Comparison of ENCODE assay signal across 27 mouse cellular contexts in the genomic region with DNA sequence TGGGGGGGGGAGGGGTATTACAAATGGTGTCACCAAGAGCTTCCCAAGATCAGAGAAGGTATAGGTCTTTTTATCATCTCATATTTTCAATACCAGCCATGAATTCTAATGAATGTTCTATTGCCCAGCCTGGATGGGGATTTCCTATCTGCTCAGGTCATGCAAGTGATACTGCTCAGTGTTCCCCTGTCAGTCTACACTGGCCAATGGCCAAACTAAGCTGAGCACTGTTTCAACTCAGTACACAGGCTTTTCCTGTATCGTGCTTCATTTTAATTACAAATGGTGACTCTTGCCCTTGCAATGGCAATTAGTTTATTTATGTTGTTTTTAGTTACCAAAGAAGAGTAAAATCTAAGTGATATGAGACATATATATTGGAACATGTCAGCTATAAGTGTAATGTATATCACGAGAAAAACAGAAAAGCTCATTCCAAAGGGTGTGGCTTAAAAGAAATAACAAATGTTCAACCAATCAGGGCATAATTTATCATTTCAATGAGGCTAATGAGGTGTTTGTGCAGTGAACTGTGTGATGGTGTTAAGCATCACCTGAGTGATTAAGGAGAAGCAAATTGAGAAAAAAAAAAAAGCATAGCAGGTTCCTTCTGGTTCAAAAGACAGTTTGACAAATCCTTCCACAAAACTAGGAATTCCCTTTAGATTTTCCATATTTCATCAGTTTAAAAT.
DNase-seq lines count a peak whose midpoint lies in the region; ATAC-seq and TF ChIP-seq lines count a peak whose summit lies in the region.
"Had no signal": no experiment of that assay in that cellular context is flagged by ENCODE, and none has a peak within 500 bp of the region (broad histone marks: within the 10 kb centered on the region; RNA-seq: fewer than 3 reads in every experiment).

No protein-coding gene starts in this region.

- no peak for DNase-seq in heart, adult 11 months
- no peak for DNase-seq in kidney, adult 18-20 months
- DNase-seq in brain, embryonic 14.5 days (ENCODE audit: low read depth), result peak; percentile 86
- DNase-seq in retina, embryonic 14.5 days (ENCODE audit: low spot score), result peak; percentile 68
- no peak for DNase-seq in layer of hippocampus, postnatal 25 days (ENCODE audit: extremely low spot score in 1 of 2, low spot score in 1 of 2)
- DNase-seq: adrenal gland, postnatal 25 days; cerebellum, adult 11 months; cerebellum, adult 9-11 months; gastrocnemius, postnatal 25 days; heart, adult 2 months; heart, postnatal 4 days; kidney, postnatal 4 days; lung, postnatal 36 days; right cerebral cortex, postnatal 14 days; thymus, adult 2 months; thymus, postnatal 4 days had no signal

- no peaks in the 10 kb centered on the region for H3K9me3 ChIP-seq in heart, embryonic 12.5 days (replicated peaks)
- no peaks in the 10 kb centered on the region for H3K9me3 ChIP-seq in kidney, embryonic 16.5 days (ENCODE audit: low read length)
- H3K9me3 ChIP-seq: embryonic facial prominence, embryonic 15.5 days; intestine, embryonic 15.5 days; limb, embryonic 13.5 days; lung, embryonic 15.5 days; megakaryocyte, embryonic 14.5 days had no signal

- peak; percentile 67; the same call in 1 of the 2 replicates for ATAC-seq in heart, embryonic 12.5 days (ENCODE audit: insufficient number of reproducible peaks, low FRiP score)
- peak; percentile 84; the same call in 1 of the 2 replicates for ATAC-seq in kidney, embryonic 16.5 days (ENCODE audit: low FRiP score, low TSS enrichment)
- ATAC-seq: CD4-positive, CD25-positive, alpha-beta regulatory T cell, adult 4 months; hindbrain, embryonic 16.5 days; intestine, embryonic 15.5 days had no signal

- no peaks in the 10 kb centered on the region for H3K27me3 ChIP-seq in heart, embryonic 12.5 days (replicated peaks)
- H3K27me3 ChIP-seq in kidney, embryonic 16.5 days (ENCODE audit: insufficient read depth, low read length), result no peaks in the 10 kb centered on the region
- H3K27me3 ChIP-seq: embryonic facial prominence, embryonic 15.5 days; intestine, embryonic 15.5 days; limb, embryonic 13.5 days; lung, embryonic 15.5 days; megakaryocyte, embryonic 14.5 days had no signal

- H3K4me2 ChIP-seq in heart, embryonic 12.5 days, result no peak overlapping the region
- no peak overlapping the region for H3K4me2 ChIP-seq in kidney, embryonic 16.5 days (replicated peaks; ENCODE audit: low read depth, low read length)
- H3K4me2 ChIP-seq: embryonic facial prominence, embryonic 15.5 days; intestine, embryonic 15.5 days; limb, embryonic 13.5 days; lung, embryonic 15.5 days had no signal

- no peak overlapping the region for H3K9ac ChIP-seq in heart, embryonic 12.5 days
- no peak overlapping the region for H3K9ac ChIP-seq in kidney, embryonic 16.5 days (replicated peaks; ENCODE audit: low read length)
- H3K9ac ChIP-seq: embryonic facial prominence, embryonic 15.5 days; intestine, embryonic 15.5 days; limb, embryonic 13.5 days; liver, embryonic 14.5 days; lung, embryonic 15.5 days had no signal

- no peak overlapping the region for H3K4me3 ChIP-seq in heart, embryonic 12.5 days
- no peak overlapping the region for H3K4me3 ChIP-seq in kidney, embryonic 16.5 days (ENCODE audit: low read length)
- H3K4me3 ChIP-seq: embryonic facial prominence, embryonic 15.5 days; heart, adult 2 months; intestine, embryonic 15.5 days; limb, embryonic 13.5 days; lung, embryonic 15.5 days; megakaryocyte, embryonic 14.5 days had no signal

- H3K27ac ChIP-seq in heart, embryonic 12.5 days (ENCODE audit: poor library complexity, severe bottlenecking), result no peak overlapping the region
- no peak overlapping the region for H3K27ac ChIP-seq in kidney, embryonic 16.5 days (ENCODE audit: low read length)
- H3K27ac ChIP-seq: embryonic facial prominence, embryonic 15.5 days; heart, adult 2 months; intestine, embryonic 15.5 days; limb, embryonic 13.5 days; liver, embryonic 14.5 days; lung, embryonic 15.5 days; stomach, postnatal 0 days had no signal

- H3K36me3 ChIP-seq in heart, embryonic 12.5 days, result no peaks in the 10 kb centered on the region
- no peaks in the 10 kb centered on the region for H3K36me3 ChIP-seq in kidney, embryonic 16.5 days (ENCODE audit: insufficient read depth, low read length)
- H3K36me3 ChIP-seq: embryonic facial prominence, embryonic 15.5 days; intestine, embryonic 15.5 days; limb, embryonic 13.5 days; lung, embryonic 15.5 days had no signal

- no peaks in the 10 kb centered on the region for H3K4me1 ChIP-seq in heart, embryonic 12.5 days (replicated peaks)
- peaks cover 6% of the 10 kb centered on the region; the same call in 1 of the 2 replicates for H3K4me1 ChIP-seq in kidney, embryonic 16.5 days (ENCODE audit: insufficient read depth, low read length)
- H3K4me1 ChIP-seq: embryonic facial prominence, embryonic 15.5 days; intestine, embryonic 15.5 days; limb, embryonic 13.5 days had no signal

- TF ChIP-seq POLR2A in brain, embryonic 14.5 days (IDR thresholded peaks at IDR 0.05; ENCODE audit: borderline replicate concordance, extremely low read depth, insufficient read depth, insufficient read length, poor library complexity, severe bottlenecking), result no peak

- no peak for TF ChIP-seq CTCF in brain, embryonic 14.5 days (IDR thresholded peaks at IDR 0.05; ENCODE audit: borderline replicate concordance, extremely low read depth, insufficient read depth, insufficient read length)

- WGBS in heart, embryonic 12.5 days, result 48% methylated on average over 2 of the region's 2 CpGs
- WGBS in kidney, embryonic 16.5 days, result 12% methylated on average over 2 of the region's 2 CpGs

Comparison
In these comparisons a context has a peak if more than half of its experiments do, and no peak if none do; other contexts are left out.
1. DNase-seq: peak in brain, embryonic 14.5 days (single experiment) and retina, embryonic 14.5 days (single experiment); none in heart, adult 11 months (single experiment), kidney, adult 18-20 months (single experiment) and layer of hippocampus, postnatal 25 days (0 of 2).